Mouse (Mus musculus) CD8-positive naive resting alpha-beta T cell, adult 2 months (primary cell): ENCODE data around the gene Fam122b.

Experiments used
- DNase-seq, 2 experiments: peaks; one replicate each; pipeline ENCODE4 v3.0.0; 2022; ENCODE audit warnings: low read depth in 2 of 2, low spot score in 2 of 2

The Fam122b gene

DNA sequence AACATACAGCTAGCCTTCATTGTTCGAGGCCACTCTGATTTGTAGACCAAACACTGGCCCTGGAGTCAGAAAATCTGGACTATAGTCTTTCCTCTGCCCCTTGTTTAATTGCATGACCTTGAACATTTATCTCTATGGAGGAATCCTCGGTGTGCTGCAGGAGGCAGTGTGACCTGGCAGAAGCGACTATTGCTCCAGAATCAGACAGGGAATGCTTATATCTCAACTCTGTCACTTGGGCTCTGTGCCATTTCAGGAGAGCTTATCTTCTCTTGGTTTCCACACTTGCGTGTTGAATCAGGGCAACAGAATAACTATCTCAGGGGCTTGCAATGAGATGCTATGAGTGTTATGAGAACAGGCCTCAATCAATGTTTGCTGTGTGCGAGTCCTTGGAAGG lies 68.0 kb downstream of the Fam122b start:
- no peak for DNase-seq

DNA sequence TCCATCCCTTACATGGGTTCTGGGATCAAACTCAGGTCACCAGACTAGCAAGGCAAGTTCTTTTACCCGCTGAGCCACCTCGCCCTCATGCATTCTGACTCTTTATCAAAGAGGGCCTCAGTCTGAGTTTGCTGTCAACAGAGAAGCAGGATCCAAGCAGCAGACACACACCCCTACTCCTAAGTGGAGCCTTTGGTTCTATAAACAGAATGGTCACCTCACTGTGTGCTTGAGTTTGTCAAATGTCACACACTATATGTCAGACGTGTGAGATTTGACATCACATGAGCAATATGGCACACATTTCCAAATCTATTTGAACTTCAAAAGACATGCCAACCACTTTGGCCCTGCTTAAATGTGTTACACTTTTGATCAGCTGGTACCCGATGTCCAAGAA lies 71.9 kb downstream of the Fam122b start:
- no peak for DNase-seq

DNA sequence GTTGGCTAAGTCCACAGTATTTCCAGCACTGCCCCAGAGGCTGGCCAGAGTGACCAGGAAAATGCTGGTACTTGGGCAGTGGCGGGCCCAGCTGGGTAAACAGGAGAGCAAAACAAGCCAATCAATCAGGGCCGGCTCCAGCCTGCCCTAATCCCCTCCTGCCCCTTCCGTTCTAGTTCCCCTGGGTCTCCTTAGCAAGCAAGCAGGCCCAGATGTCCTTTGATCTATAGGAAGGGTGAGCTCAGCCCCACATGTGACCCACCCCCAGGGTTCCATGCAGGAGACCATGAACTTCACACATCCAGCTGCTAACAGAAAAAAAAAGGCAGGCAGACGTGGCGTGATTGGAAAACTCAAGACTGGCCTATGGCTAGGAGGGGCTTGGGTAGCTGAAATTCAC lies 73.2 kb downstream of the Fam122b start:
- no peak for DNase-seq
